Mouse (Mus musculus) C2C12 (cell line): ENCODE measurements around the gene Dda1.

Experiments used
- CEBPB ChIP-seq: IDR thresholded peaks from one replicate; pipeline ENCODE4 v1.6.1; 2011; ENCODE audit warnings: low read depth, mild to moderate bottlenecking, control low read depth, moderate library complexity
- CTCF ChIP-seq: IDR thresholded peaks from one replicate; pipeline ENCODE4 v1.5.1; 2011; ENCODE audit not compliant: control insufficient read depth, insufficient read depth, insufficient read length
- FOSL1 ChIP-seq: IDR thresholded peaks from one replicate; pipeline ENCODE4 v1.8.0; 2011; ENCODE audit warnings: mild to moderate bottlenecking, low read length; ENCODE audit not compliant: poor library complexity, insufficient read depth, severe bottlenecking
- MAX ChIP-seq: IDR thresholded peaks from one replicate; pipeline ENCODE4 v1.6.1; 2011; ENCODE audit warnings: mild to moderate bottlenecking, control low read depth
- MYOD1 ChIP-seq: IDR thresholded peaks from one replicate; pipeline ENCODE4 v1.6.1; 2011; ENCODE audit warnings: low read depth; ENCODE audit not compliant: control insufficient read depth, insufficient read length
- USF1 ChIP-seq: IDR thresholded peaks from one replicate; pipeline ENCODE4 v1.6.1; 2011; ENCODE audit warnings: low read depth, mild to moderate bottlenecking, control low read depth, moderate library complexity

GRCm38 (mm10) chr8:71475702-71476075 lies 6.7 kb downstream of the Dda1 start:
- TF ChIP-seq USF1 (no peak), CTCF (no peak), FOSL1 (no peak), MYOD1 (no peak), CEBPB (no peak), MAX (no peak)
